Mouse (Mus musculus): ENCODE measurements around the gene Rgs21. TPM values are rescaled to one million over a fixed set of nuclear protein-coding genes. Genes with fewer than 3 reads are reported as not detected.

The Rgs21 gene
- total RNA-seq (2015): not detected in 2 replicates
- total RNA-seq (2017): not detected in 2 replicates

DNA sequence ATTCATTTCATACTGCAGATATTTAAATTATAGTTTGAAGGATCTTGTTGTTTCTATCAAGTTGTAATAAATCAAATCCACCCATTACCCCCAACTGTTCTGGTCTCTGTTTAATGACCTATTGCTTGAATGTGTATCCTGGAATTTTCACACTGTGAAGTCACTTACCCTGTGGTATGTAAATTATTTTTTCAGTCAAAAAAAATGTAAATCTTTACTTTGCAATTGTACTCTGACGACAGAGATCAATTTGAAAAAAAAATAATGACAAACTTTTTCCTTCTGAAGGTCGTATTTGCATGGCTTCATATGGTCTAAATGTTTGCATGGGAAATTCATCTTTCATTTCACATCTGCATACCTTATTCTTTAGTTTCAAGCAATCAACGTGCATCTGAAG, at the start of gene Rgs21:
Gene Rgs21, minus strand, starts transcription at position 101 of the 400 bp plus-strand sequence.
- ATAC-seq (replicated peaks; ENCODE audit: poor library complexity): no peak

DNA sequence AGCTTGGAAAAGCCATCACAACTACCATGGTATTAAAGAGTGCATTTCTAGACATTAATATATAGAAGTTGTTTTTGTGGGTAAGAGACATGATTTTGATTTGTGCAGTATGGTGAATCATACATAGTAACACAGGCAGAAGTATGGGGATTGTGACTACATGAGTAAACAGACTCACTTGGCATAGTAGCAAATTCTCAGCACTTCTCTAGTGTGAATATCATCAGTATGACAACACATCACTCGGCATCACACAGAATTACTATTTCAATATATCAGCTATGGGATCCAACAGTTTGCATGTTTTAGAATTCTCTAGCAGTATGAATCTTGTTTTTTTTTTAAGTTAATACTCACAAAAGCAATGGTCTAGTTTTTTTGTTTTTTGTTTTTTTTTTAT, 36.6 kb upstream of the Rgs21 start:
- no peak for ATAC-seq (replicated peaks; ENCODE audit: poor library complexity)

GRCm38 (mm10) chr1:144602987-144603386, 35.5 kb upstream of the Rgs21 start:
- ATAC-seq (replicated peaks; ENCODE audit: poor library complexity): no peak

DNA sequence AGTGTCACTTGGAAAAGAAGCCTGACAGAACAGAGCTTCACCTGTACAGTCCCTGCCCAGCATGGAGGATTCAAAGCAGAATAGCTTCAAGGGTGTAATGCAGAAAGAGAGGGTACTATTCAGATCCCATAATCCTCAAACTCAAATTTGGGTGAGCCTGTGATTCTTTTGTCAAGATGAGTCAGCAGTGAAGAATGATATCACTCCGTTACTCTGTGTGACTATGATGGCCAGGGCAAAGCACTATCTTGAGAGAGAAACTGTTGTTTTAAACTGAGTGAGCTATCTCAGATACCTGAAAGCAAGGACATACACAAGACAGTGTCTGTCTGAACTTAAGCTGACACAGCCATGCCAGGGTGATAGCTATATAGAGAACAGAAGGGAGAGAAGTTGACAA, 11.9 kb upstream of the Rgs21 start:
- no peak for ATAC-seq (replicated peaks; ENCODE audit: poor library complexity)

- ATAC-seq (replicated peaks; ENCODE audit: poor library complexity): no peak
These were observed 5.5 kb upstream of the Rgs21 start for GRCm38 (mm10) chr1:144572972-144573371.

DNA sequence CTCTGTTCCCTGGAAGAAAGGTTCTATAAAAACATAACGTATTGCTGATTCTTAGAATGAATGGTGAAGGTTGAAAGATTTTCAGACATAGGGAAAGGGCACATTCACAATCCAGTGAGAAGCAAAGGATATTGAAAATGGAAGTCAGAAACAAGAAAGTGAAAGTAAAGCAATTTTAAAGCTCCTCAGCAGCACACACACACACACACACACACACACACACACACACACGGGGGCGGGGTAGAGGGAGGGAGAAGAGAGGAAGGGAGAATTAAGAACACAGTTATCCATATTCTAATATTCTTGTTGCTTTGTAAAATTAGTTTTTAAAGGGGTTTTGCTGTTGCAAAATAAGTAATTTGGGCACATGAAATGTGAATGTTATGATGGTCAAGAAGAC, 2.4 kb upstream of the Rgs21 start:
- ATAC-seq (replicated peaks; ENCODE audit: poor library complexity): peak; percentile 71

DNA sequence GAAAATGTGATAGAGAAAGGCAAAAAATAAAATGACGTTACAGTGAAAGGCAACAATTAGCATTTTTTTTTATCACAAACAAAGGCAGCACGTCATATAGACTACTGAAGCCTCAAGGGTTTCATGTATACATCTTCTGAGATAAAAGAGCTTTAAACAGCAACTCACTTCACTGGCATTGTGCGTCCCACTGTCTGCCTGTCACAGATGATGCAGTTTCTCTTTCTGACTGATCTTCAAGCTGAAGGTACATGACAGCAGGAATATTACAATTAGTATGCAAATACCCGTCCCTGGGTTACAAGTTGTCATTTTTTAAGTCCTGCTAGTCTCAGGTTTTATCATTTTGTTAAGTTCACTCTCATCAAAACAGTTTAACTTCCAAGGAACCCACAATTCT, 22.3 kb downstream of the Rgs21 start:
- no peak for ATAC-seq (replicated peaks; ENCODE audit: poor library complexity)

DNA sequence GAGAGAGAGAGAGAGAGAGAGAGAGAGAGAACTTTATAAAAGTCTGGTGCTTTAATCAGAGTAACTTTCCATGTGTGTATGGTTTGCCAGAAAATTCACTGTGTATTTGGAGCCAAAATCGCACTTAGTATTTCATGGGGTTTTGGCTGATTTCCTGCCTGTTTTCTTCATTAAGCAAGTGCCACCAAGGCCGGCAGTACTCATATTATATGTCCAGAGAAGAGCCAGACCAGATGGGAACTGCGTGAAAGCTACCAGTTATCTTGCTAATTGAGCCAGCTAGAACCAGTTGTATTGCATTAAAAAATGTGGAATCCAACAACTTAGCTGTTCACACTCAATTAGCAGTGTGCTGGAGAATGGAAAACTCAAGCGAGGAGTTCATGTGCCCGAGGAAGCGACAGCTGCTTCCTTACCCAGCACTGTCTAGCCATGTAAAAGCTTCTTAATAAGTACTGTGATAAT, 22.9 kb downstream of the Rgs21 start:
- ATAC-seq (replicated peaks; ENCODE audit: poor library complexity): no peak

- ATAC-seq (replicated peaks; ENCODE audit: poor library complexity): no peak
These were observed 35.7 kb downstream of the Rgs21 start for GRCm38 (mm10) chr1:144531746-144532145.

DNA sequence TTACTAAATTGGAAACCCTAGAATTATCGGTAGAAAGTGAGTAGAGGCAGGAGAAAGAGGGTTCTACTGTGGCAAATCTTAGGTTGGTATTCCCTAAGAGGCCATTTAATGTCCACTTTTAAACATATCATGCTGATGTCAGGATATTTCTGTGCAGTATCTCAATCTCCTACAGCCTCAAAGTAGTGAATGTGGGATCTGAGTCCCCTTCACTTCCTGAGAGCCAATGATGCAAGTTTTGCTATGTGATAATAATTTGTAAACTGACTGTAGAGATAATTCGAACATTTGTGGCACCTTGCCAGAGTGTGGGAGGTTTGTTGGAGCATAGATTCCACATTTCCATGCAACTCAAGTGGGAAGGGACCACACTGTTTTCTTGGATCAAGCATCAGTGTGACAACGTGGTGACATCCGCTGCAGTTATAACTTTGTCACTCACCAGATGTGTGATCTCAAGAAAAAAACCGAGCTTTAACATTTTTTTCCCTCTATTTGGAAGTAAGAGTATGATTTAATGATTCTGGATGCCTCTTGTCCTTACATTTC, 49.5 kb downstream of the Rgs21 start:
- no peak for ATAC-seq (replicated peaks; ENCODE audit: poor library complexity)

DNA sequence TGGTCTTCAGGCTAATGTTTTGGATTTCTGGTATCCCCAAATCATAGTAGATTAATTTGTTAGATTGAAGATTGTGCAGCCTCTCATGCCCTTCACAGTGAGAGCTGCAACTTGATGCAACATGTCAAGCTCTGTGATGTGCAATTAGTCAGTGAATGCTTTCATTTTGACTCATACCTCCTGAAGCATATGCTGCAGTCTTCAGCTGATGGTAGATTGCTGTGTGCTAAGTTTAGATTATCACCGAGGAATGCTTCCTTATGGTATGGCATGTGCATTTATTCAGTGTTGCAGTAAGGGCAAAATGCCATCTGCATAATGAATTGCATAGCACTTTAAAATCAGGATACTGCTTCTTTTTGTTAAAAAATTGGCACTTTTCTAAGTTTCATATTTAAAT, 65.2 kb downstream of the Rgs21 start:
- ATAC-seq (replicated peaks; ENCODE audit: poor library complexity): no peak

DNA sequence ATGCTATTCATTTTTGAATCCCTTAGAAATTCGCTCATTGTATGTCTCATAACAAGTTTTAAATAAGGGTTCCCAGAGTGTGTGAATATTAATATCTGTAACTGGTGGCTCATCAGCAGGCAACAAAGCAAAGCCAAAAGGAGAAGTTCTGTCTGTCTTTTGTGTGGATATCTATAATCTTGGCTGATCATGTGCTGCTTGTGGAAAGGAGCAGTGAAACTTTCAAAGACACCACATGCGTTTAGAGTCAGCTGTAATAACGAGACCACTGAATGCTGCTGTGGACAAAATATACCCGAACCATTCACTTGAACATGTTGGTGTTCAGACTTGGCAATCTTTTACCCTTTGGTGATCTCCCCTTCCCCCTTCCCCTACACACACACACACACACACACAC, 67.0 kb downstream of the Rgs21 start:
- ATAC-seq (replicated peaks; ENCODE audit: poor library complexity): peak; percentile 86

DNA sequence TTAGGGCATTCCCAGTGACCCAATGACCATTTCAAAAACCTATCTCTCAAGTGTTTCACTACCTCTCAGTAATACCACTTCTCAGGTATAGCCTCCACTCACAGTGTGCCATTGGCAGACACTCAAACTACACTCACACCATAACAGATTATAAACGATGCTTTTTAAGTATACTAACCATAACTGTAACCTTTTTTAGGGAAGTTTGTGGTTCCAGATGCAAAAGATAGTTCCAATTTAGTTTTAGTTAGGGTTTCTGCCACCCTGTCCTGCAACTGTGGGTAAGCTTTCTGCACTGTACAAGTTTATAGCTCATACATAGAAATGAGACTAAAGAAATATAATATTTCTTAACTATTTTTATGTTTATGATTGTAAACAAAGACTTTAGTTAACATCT, 67.7 kb downstream of the Rgs21 start:
- peak; percentile 63 for ATAC-seq (replicated peaks; ENCODE audit: poor library complexity)

DNA sequence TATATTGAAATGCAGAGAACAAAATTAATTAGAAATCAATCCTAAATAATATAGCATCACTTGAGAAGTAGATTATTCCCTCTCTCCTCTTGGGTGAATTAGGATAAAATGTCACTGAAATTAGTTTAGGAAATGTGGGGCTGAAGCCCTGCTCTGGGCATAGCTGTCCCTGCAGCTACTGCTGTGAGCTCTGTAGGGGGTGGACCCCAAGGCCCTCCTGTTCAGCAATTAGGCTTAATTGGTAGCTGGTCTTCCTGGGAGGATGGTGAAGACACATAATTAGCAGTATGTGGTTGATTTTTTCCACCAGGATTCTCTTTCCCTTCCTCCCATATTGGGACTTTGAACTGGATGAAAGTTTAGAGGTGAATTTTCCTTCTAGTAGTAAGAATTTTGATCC, 68.7 kb downstream of the Rgs21 start:
- no peak for ATAC-seq (replicated peaks; ENCODE audit: poor library complexity)

DNA sequence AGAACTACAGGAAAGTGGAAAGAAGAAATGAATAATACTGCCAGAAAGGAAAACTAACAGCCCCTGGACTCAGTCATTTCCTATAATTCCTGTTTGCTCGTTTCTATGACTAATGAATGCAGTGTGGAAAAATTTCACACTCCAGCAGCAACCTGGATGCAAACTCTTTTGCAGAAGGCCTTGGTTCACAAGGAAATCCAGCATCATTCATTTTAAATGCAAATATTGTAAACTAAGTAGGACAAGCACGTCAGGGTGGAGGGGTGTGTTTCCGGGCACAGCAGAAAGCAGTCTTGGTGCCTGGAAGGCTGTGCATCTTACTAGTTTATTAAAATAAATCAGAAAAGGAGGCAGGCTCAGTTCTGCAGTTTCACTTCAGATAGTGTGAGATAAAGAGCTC, 69.4 kb downstream of the Rgs21 start:
- no peak for ATAC-seq (replicated peaks; ENCODE audit: poor library complexity)

- no peak for ATAC-seq (replicated peaks; ENCODE audit: poor library complexity)
These were observed 74.1 kb downstream of the Rgs21 start for GRCm38 (mm10) chr1:144493336-144493735.

GRCm38 (mm10) chr1:144488223-144488835, 79.1 kb downstream of the Rgs21 start:
- ATAC-seq (replicated peaks; ENCODE audit: poor library complexity): no peak

Other genes starting within 250 kb of the Rgs21 start
- 92.6 and 98.7 TPM in 2 replicates for gene Rgs18, start 207.8 kb upstream of the Rgs21 start, total RNA-seq (2015)
- gene Rgs18, start 207.8 kb upstream of the Rgs21 start, total RNA-seq (2017): 73.8 and 76.9 TPM in 2 replicates

Measured in megakaryocyte progenitor cell, adult 5-6 weeks (primary cell).